Mouse (Mus musculus) heart, adult 11 months (tissue): ENCODE data around the gene Emsy.

Experiments
- DNase-seq: peaks from one replicate; pipeline ENCODE4 v3.0.0; 2022

The Emsy gene

DNA sequence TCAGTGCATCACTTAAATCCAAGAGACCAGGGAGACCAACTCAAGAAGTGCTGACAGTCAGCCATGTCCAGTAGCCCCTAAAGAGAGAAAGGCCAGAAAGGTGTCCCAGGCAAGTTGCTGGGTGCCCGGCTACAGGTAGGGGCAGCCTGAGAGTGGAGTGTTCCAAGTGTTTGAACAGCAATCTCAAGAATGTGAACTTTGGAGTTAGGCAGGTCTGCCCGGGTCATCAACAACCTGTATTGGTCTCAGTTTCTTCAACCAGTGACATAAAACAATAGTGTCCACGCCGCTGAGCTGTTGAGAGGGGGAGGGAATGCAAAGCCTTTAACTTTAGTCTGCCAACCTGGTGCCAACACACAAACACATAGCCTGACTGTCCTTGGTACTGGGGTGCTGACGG, 115.0 kb downstream of the Emsy start:
- DNase-seq: no peak

DNA sequence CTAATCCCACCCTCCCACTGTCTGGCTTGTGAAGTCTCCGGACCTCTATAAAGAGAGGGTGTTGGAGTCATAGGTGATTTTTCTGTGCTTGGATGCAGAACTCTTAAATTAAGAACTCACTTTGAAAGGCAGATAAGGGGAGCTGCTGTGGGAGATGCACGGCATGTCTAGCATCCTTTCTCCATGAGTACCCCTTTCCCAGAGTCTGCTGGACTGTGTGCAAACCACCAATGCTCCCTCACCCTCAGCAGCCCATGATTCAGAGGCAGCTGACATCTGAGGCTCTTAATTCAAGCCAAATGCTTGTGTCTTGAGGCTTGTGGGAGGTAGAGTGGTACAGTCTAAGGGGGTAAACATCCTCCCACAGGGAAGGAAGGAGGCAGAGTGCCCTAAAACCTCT, 115.7 kb downstream of the Emsy start:
- DNase-seq: no peak

DNA sequence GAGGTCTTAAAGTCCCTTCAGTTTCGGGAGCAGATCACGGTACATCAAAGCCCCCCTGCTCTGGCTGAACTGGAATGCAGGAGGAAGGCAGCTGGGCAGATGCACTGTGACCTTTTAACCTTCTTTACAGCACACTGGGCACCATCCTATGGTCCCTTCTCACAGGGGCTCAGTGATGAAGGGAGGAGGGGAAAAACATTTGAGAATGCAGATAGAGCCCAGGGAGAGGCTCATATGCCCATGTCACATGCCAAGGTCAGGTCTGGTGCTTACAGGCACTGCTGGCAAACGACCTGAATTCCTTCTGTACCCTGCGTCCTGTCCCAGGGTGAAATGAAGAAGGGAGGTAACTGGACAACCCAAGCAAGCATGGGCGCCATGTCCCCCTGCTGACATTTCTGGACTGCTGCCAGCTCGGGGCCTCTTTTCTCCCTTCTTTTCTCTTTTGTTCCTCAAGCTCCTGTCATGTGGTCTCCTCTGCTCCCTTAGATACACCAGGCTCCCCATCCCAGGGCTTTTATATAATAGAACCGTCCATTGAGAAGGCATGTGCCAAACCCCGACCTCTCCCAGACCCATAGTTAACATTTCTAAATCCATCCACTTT, 118.5 kb downstream of the Emsy start:
- peak; percentile 96 for DNase-seq

DNA sequence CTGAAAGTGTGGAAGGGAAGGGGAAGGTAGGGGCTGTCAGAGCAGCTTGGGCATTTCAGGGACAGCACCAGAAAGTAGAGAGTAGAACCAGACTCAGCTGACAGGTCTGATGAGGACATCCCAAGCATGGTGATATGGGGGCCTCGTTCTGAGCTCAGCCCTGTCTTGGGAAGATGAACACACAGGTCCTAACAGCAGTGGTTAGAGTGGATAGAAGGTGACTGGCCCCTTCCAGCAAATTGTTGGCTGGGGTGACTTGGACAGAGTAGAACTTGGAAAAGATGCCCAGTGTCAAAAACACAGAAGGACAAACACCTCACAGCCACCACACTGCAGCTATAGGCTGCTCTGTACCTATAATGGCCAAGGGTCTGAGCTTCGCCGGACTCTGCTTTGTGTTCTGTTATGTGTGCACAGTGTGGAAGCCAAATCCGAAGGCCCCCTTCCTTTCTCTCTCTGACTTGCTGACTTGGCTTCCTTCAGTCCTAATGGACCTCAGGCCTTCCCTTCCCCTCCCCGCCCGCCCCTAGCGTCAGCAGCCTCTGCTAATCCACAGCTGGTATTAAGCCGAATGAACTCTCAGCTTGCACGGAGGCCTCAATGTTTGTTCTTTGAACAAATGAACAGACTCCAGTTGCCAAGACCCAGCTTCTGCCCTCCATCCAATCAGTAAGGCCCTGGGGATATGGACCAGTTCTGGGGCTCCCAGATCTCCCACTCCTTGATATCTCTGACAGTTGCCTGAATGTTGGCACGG, 119.2 kb downstream of the Emsy start:
- DNase-seq: peak; percentile 92
